Mouse (Mus musculus): ENCODE data around the gene Insl6. TPM values are rescaled to one million over a fixed set of nuclear protein-coding genes. Genes with fewer than 3 reads are reported as not detected.
A peak's percentile ranks its signal among the peaks of the same experiment; 100 is the strongest.

Insl6 gene
- total and polyA plus RNA-seq, 3 experiments, result 2.2 to 9.9 TPM; not detected in 1

- Histone ChIP-seq H3K9ac (ENCODE audit: control insufficient read depth, low read depth, low read length, poor library complexity, severe bottlenecking) (no peak overlapping the region), H3K4me1 (ENCODE audit: control insufficient read depth in 1 of 2, insufficient read depth in 2 of 2, low read length in 2 of 2) (peaks cover under 1 to 2% of the 10 kb centered on the region in 2 experiments), H3K27ac (ENCODE audit: control insufficient read depth, low read depth, low read length) (no peak overlapping the region), H3K27me3 (ENCODE audit: control insufficient read depth in 1 of 2, insufficient read depth in 2 of 2, low read length in 2 of 2) (no peaks in the 10 kb centered on the region), H3K79me2 (ENCODE audit: control insufficient read depth, insufficient read depth, low read length, poor library complexity) (no peaks in the 10 kb centered on the region), H3K36me3 (ENCODE audit: control insufficient read depth in 1 of 2, insufficient read depth in 2 of 2, low read length in 2 of 2) (peaks cover 6 to 27% of the 10 kb centered on the region in 2 experiments), H3K4me3 (ENCODE audit: control insufficient read depth in 1 of 2, insufficient read depth in 1 of 2, low read depth in 2 of 2, low read length in 2 of 2) (no peak overlapping the region), H3K9me3 (replicated peaks; ENCODE audit: insufficient read depth, low read length) (no peaks in the 10 kb centered on the region)
- TF ChIP-seq ZC3H11A (IDR thresholded peaks at IDR 0.05; ENCODE audit: low read depth, low read length) (no peak), SMC3 (IDR thresholded peaks at IDR 0.05; ENCODE audit: low read depth, low read length) (no peak), KAT2A (conservative IDR thresholded peaks at IDR 0.05; ENCODE audit: low read depth, low read length) (no peak), MAFK (IDR thresholded peaks at IDR 0.05; ENCODE audit: borderline replicate concordance, low read depth, low read length) (no peak), ZKSCAN1 (IDR thresholded peaks at IDR 0.05; ENCODE audit: low read depth, low read length) (no peak), ELF1 (IDR thresholded peaks at IDR 0.05; ENCODE audit: low read depth, low read length) (no peak), BHLHE40 (IDR thresholded peaks at IDR 0.05; ENCODE audit: borderline replicate concordance, low read depth, low read length) (no peak)
- DNase-seq (ENCODE audit: low read depth, low spot score), result no peak
These were observed 23.0 kb downstream of the Insl6 start for GRCm38 (mm10) chr19:29302119-29302518.

GRCm38 (mm10) chr19:29300919-29301318 lies 24.2 kb downstream of the Insl6 start:
- H3K9me3 ChIP-seq (replicated peaks; ENCODE audit: insufficient read depth, low read length), result no peaks in the 10 kb centered on the region
- H3K36me3 ChIP-seq (ENCODE audit: control insufficient read depth in 1 of 2, insufficient read depth in 2 of 2, low read length in 2 of 2), result peaks cover 18 to 27% of the 10 kb centered on the region in 2 experiments
- TF ChIP-seq TBP (IDR thresholded peaks at IDR 0.05; ENCODE audit: low read depth, low read length) (no peak), MEF2A (IDR thresholded peaks at IDR 0.05; ENCODE audit: extremely low read depth, insufficient replicate concordance, low read depth, low read length, poor library complexity, severe bottlenecking) (no peak), BHLHE40 (IDR thresholded peaks at IDR 0.05; ENCODE audit: borderline replicate concordance, low read depth, low read length) (no peak), GATA1 (IDR thresholded peaks at IDR 0.05; ENCODE audit: low read depth, low read length) (no peak), MAX (IDR thresholded peaks at IDR 0.05; ENCODE audit: low read length) (no peak), SMC3 (IDR thresholded peaks at IDR 0.05; ENCODE audit: low read depth, low read length) (no peak)

GRCm38 (mm10) chr19:29297366-29297765 lies 27.8 kb downstream of the Insl6 start:
- Histone ChIP-seq H3K79me2 (ENCODE audit: control insufficient read depth, insufficient read depth, low read length, poor library complexity) (no peaks in the 10 kb centered on the region), H3K36me3 (ENCODE audit: control insufficient read depth in 1 of 2, insufficient read depth in 2 of 2, low read length in 2 of 2) (peaks cover 22% of the 10 kb centered on the region in 2 experiments), H3K4me3 (ENCODE audit: control insufficient read depth in 1 of 2, insufficient read depth in 1 of 2, low read depth in 2 of 2, low read length in 2 of 2) (no peak overlapping the region), H3K27ac (ENCODE audit: control insufficient read depth, low read depth, low read length) (no peak overlapping the region), H3K27me3 (ENCODE audit: control insufficient read depth in 1 of 2, insufficient read depth in 2 of 2, low read length in 2 of 2) (no peaks in the 10 kb centered on the region), H3K9me3 (replicated peaks; ENCODE audit: insufficient read depth, low read length) (no peaks in the 10 kb centered on the region), H3K9ac (ENCODE audit: control insufficient read depth, low read depth, low read length, poor library complexity, severe bottlenecking) (no peak overlapping the region), H3K4me1 (ENCODE audit: control insufficient read depth in 1 of 2, insufficient read depth in 2 of 2, low read length in 2 of 2) (peaks cover 6 to 14% of the 10 kb centered on the region in 2 experiments)
- TF ChIP-seq RCOR1 (IDR thresholded peaks at IDR 0.05; ENCODE audit: low read depth, low read length) (no peak; the same call in 1 of the 2 replicates), ZKSCAN1 (IDR thresholded peaks at IDR 0.05; ENCODE audit: low read depth, low read length) (no peak), ZNF384 (IDR thresholded peaks at IDR 0.05; ENCODE audit: low read depth, low read length) (no peak), POLR2AphosphoS2 (IDR thresholded peaks at IDR 0.05; ENCODE audit: low read length) (no peak), ZC3H11A (IDR thresholded peaks at IDR 0.05; ENCODE audit: low read depth, low read length) (no peak), CHD1 (IDR thresholded peaks at IDR 0.05; ENCODE audit: low read depth, low read length) (no peak), POLR2A (IDR thresholded peaks at IDR 0.05; ENCODE audit: control insufficient read depth in 1 of 2, insufficient read depth in 1 of 2, low read depth in 1 of 2, low read length in 2 of 2, poor library complexity in 1 of 2) (no peak), JUND (IDR thresholded peaks at IDR 0.05; ENCODE audit: low read depth, low read length) (no peak), CTCF (IDR thresholded peaks at IDR 0.05 in 2 of 3, conservative IDR thresholded peaks at IDR 0.05 in 1 of 3; ENCODE audit: control insufficient read depth in 1 of 3, insufficient read depth in 1 of 3, low read depth in 2 of 3, low read length in 3 of 3, poor library complexity in 1 of 3, severe bottlenecking in 1 of 3) (no peak), MAFK (IDR thresholded peaks at IDR 0.05; ENCODE audit: borderline replicate concordance, low read depth, low read length) (no peak), EP300 (IDR thresholded peaks at IDR 0.05; ENCODE audit: low read depth in 1 of 2, low read length in 2 of 2) (peak; percentile 47 to 60; a peak in 2 of 4 replicates), GATA1 (IDR thresholded peaks at IDR 0.05; ENCODE audit: low read depth, low read length) (peak; percentile 86), UBTF (IDR thresholded peaks at IDR 0.05; ENCODE audit: borderline replicate concordance, insufficient read depth, low read depth, low read length) (no peak), ETS1 (IDR thresholded peaks at IDR 0.05; ENCODE audit: low read depth, low read length) (no peak), BHLHE40 (IDR thresholded peaks at IDR 0.05; ENCODE audit: borderline replicate concordance, low read depth, low read length) (no peak)
- no peak for DNase-seq (ENCODE audit: low read depth, low spot score)

More at GRCm38 (mm10) chr19:29300919-29301318, 24.2 kb downstream of the Insl6 start:
- peaks cover 3 to 12% of the 10 kb centered on the region in 2 experiments for H3K4me1 ChIP-seq (ENCODE audit: control insufficient read depth in 1 of 2, insufficient read depth in 2 of 2, low read length in 2 of 2)
- no peak overlapping the region for H3K9ac ChIP-seq (ENCODE audit: control insufficient read depth, low read depth, low read length, poor library complexity, severe bottlenecking)
- no peak for DNase-seq (ENCODE audit: low read depth, low spot score)
- H3K27me3 ChIP-seq (ENCODE audit: control insufficient read depth in 1 of 2, insufficient read depth in 2 of 2, low read length in 2 of 2), result no peaks in the 10 kb centered on the region
- H3K79me2 ChIP-seq (ENCODE audit: control insufficient read depth, insufficient read depth, low read length, poor library complexity), result no peaks in the 10 kb centered on the region
- no peak overlapping the region for H3K27ac ChIP-seq (ENCODE audit: control insufficient read depth, low read depth, low read length)
- no peak overlapping the region for H3K4me3 ChIP-seq (ENCODE audit: control insufficient read depth in 1 of 2, insufficient read depth in 1 of 2, low read depth in 2 of 2, low read length in 2 of 2)
